Mouse (Mus musculus) stomach, embryonic 15.5 days (tissue): Measurements from ENCODE around the gene Aup1. TPM values are rescaled to one million over a fixed set of nuclear protein-coding genes. Genes with fewer than 3 reads are reported as not detected.
A peak's percentile ranks its signal among the peaks of the same experiment; 100 is the strongest.

ENCODE experiments used
- ATAC-seq: fragments of 200-750 bp; cut with Nextera tagmentation; 2 replicates; pipeline ENCODE4 v1.8.0; 2017; ENCODE audit warnings: low read depth, moderate number of reproducible peaks, moderate TSS enrichment; ENCODE audit not compliant: insufficient read depth, low FRiP score
- H3K27ac ChIP-seq: fragments of 300-500 bp; sonication (generic); 2 replicates; pipeline ENCODE4 v1.5.1; 2015; ENCODE audit warnings: mild to moderate bottlenecking, inconsistent platforms
- H3K27me3 ChIP-seq: fragments of 300-500 bp; sonication (generic); replicated peaks from 2 replicates; pipeline ENCODE4 v1.6.1; 2015; ENCODE audit warnings: inconsistent platforms
- H3K36me3 ChIP-seq: fragments of 300-500 bp; sonication (generic); 2 replicates; pipeline ENCODE4 v1.6.1; 2015; ENCODE audit warnings: inconsistent platforms
- H3K4me1 ChIP-seq: fragments of 300-500 bp; sonication (generic); 2 replicates; pipeline ENCODE4 v1.6.1; 2015; ENCODE audit warnings: inconsistent platforms
- H3K4me2 ChIP-seq: fragments of 300-500 bp; sonication (generic); 2 replicates; pipeline ENCODE4 v1.6.1; 2015; ENCODE audit warnings: mild to moderate bottlenecking, inconsistent platforms
- H3K4me3 ChIP-seq: fragments of 300-500 bp; sonication (generic); replicated peaks from 2 replicates; pipeline ENCODE4 v1.5.1; 2015; ENCODE audit warnings: inconsistent platforms
- H3K9ac ChIP-seq: fragments of 300-500 bp; sonication (generic); 2 replicates; pipeline ENCODE4 v1.6.1; 2015; ENCODE audit warnings: inconsistent platforms
- H3K9me3 ChIP-seq: fragments of 300-500 bp; sonication (generic); 2 replicates; pipeline ENCODE4 v1.6.1; 2016; ENCODE audit warnings: inconsistent platforms
- WGBS: fragments of 180-500 bp; shearing (Covaris S2); methylation state at CpG from one replicate; pipeline ENCODE4 v1.1.7; 2015; 5-methylcytosine and 5-hydroxymethylcytosine counted together
- polyA plus RNA-seq: library from polyadenylated mRNA; unstranded; fragments of >200 nt; fragmentation: Nextera tagmentation; extraction: Ambion mirVana; gene quantifications from 2 replicates; pipeline ENCODE4 v1.2.1, GENCODE M21; 2015

Aup1 gene
- 211 and 212 TPM in 2 replicates for polyA plus RNA-seq

GRCm38 (mm10) chr6:83054074-83054851 is at the start of gene Aup1:
TSS of gene Aup1 (plus strand) at chr6:83054521.
- Histone ChIP-seq H3K4me2 (peak within 1 kb of the TSS; percentile 82), H3K9ac (peak within 1 kb of the TSS; percentile 94), H3K4me3 (peak within 1 kb of the TSS; percentile 85), H3K9me3 (no peaks in the 10 kb centered on the region), H3K36me3 (peaks cover 19% of the 10 kb centered on the region), H3K27me3 (no peaks in the 10 kb centered on the region), H3K4me1 (peaks cover 22% of the 10 kb centered on the region), H3K27ac (peak within 1 kb of the TSS; percentile 84)
- WGBS = under 1% methylated on average over 62 of the region's 64 CpGs
- ATAC-seq = peak; percentile 97

- Histone ChIP-seq H3K4me3 (no peak overlapping the region), H3K9ac (no peak overlapping the region), H3K4me2 (no peak overlapping the region), H3K27ac (no peak overlapping the region), H3K9me3 (no peaks in the 10 kb centered on the region), H3K36me3 (no peaks in the 10 kb centered on the region), H3K4me1 (0 out of 2 replicates have a peak, but pooled peaks cover 4% of the 10 kb centered on the region), H3K27me3 (no peaks in the 10 kb centered on the region)
- ATAC-seq = no peak
- WGBS = 51% methylated on average over 7 of the region's 7 CpGs
These were observed 49.4 kb upstream of the Aup1 start for GRCm38 (mm10) chr6:83004872-83005271.

GRCm38 (mm10) chr6:83005444-83006011 is 48.8 kb upstream of the Aup1 start:
- Histone ChIP-seq H3K27ac (0 out of 2 replicates have a peak overlapping the region, but pooled peaks have one; percentile 41), H3K36me3 (no peaks in the 10 kb centered on the region), H3K9ac (no peak overlapping the region), H3K27me3 (no peaks in the 10 kb centered on the region), H3K4me1 (0 out of 2 replicates have a peak, but pooled peaks cover 4% of the 10 kb centered on the region), H3K4me2 (no peak overlapping the region), H3K4me3 (no peak overlapping the region), H3K9me3 (no peaks in the 10 kb centered on the region)
- WGBS = 74% methylated on average over 10 of the region's 10 CpGs
- no peak for ATAC-seq

DNA sequence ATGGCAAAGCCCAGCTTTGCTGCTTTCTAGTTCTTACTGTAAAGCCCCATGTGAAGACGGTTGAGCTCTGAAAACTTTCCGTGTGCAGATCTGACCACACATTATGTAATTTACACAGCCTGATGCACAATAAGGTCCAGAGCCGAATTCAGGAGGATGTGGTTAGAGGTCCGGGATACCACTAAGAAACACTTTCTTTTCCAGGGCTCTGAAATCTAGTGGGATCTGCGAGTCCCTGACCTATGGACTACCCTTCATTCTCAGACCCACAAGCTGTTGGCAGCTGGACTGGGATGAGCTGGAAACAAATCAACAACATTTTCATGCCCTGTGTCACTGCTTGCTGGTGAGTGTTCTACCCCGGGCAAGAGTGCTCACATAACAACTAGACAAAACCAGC is 48.2 kb upstream of the Aup1 start:
- H3K27me3 ChIP-seq = no peaks in the 10 kb centered on the region
- no peaks in the 10 kb centered on the region for H3K36me3 ChIP-seq
- H3K27ac ChIP-seq = no peak overlapping the region
- no peak overlapping the region for H3K4me3 ChIP-seq
- H3K4me1 ChIP-seq = 0 out of 2 replicates have a peak, but pooled peaks cover 4% of the 10 kb centered on the region
- no peak overlapping the region for H3K4me2 ChIP-seq
- ATAC-seq = no peak
- WGBS = 67% methylated on average over 6 of the region's 6 CpGs
- H3K9ac ChIP-seq = no peak overlapping the region
- H3K9me3 ChIP-seq = no peaks in the 10 kb centered on the region

GRCm38 (mm10) chr6:83008659-83009058 is 45.7 kb upstream of the Aup1 start:
- Histone ChIP-seq H3K9me3 (no peaks in the 10 kb centered on the region), H3K27ac (no peak overlapping the region), H3K9ac (no peak overlapping the region), H3K4me3 (no peak overlapping the region), H3K36me3 (no peaks in the 10 kb centered on the region), H3K4me2 (no peak overlapping the region), H3K27me3 (no peaks in the 10 kb centered on the region), H3K4me1 (0 out of 2 replicates have a peak, but pooled peaks cover 4% of the 10 kb centered on the region)
- WGBS = 37% methylated on average over 3 of the region's 3 CpGs
- no peak for ATAC-seq

- H3K27ac ChIP-seq = peak overlapping the region; percentile 38; the same call in 1 of the 2 replicates
- 0 out of 2 replicates have a peak, but pooled peaks cover 3% of the 10 kb centered on the region for H3K4me1 ChIP-seq
- H3K9ac ChIP-seq = no peak overlapping the region
- WGBS = 39% methylated on average over 7 of the region's 7 CpGs
- H3K36me3 ChIP-seq = no peaks in the 10 kb centered on the region
- no peaks in the 10 kb centered on the region for H3K27me3 ChIP-seq
- no peak overlapping the region for H3K4me3 ChIP-seq
- no peaks in the 10 kb centered on the region for H3K9me3 ChIP-seq
- no peak overlapping the region for H3K4me2 ChIP-seq
- no peak for ATAC-seq
These were observed 44.3 kb upstream of the Aup1 start for GRCm38 (mm10) chr6:83010010-83010409.

DNA sequence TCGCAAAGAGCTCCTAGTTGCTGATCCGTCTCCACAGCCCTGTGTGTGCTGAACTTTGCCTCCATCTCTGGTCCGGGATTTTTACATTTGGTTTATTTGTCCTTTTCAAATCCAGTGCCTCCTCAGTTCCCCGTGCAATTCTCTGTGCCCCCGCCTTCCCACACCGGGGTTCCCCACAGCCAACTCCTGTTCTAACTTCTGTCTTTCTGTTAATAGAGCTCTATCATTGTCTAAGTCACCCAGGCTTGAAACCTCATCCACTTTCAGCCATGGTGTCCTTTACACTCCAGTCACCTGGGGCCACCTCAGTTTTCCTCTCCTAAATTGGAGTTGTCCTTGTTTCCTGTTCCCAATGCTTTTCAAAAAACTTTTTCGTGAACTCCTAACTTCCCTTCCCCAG is 43.1 kb upstream of the Aup1 start:
- no peak for ATAC-seq
- 84% methylated on average over 7 of the region's 7 CpGs for WGBS

GRCm38 (mm10) chr6:83011756-83012155 is 42.6 kb upstream of the Aup1 start:
- 70% methylated on average over 6 of the region's 6 CpGs for WGBS
- Histone ChIP-seq H3K4me3 (no peak overlapping the region), H3K9ac (no peak overlapping the region)

More for the DNA sequence above, 43.1 kb upstream of the Aup1 start:
- H3K27ac ChIP-seq = peak overlapping the region; percentile 26; the same call in 1 of the 2 replicates
- no peak overlapping the region for H3K4me2 ChIP-seq
- H3K4me3 ChIP-seq = no peak overlapping the region
- no peaks in the 10 kb centered on the region for H3K36me3 ChIP-seq
- no peaks in the 10 kb centered on the region for H3K27me3 ChIP-seq
- no peak overlapping the region for H3K9ac ChIP-seq
- H3K4me1 ChIP-seq = no peaks in the 10 kb centered on the region
- H3K9me3 ChIP-seq = no peaks in the 10 kb centered on the region

GRCm38 (mm10) chr6:83013444-83013843 is 40.9 kb upstream of the Aup1 start:
- WGBS = 73% methylated on average over 5 of the region's 5 CpGs
- ATAC-seq = no peak
- no peak overlapping the region for H3K4me2 ChIP-seq
- H3K27ac ChIP-seq = no peak overlapping the region
- no peaks in the 10 kb centered on the region for H3K4me1 ChIP-seq
- H3K27me3 ChIP-seq = no peaks in the 10 kb centered on the region
- no peaks in the 10 kb centered on the region for H3K36me3 ChIP-seq
- no peak overlapping the region for H3K9ac ChIP-seq
- no peak overlapping the region for H3K4me3 ChIP-seq
- no peaks in the 10 kb centered on the region for H3K9me3 ChIP-seq

More at GRCm38 (mm10) chr6:83011756-83012155, 42.6 kb upstream of the Aup1 start:
- Histone ChIP-seq H3K36me3 (no peaks in the 10 kb centered on the region), H3K27me3 (no peaks in the 10 kb centered on the region), H3K27ac (no peak overlapping the region), H3K9me3 (no peaks in the 10 kb centered on the region), H3K4me1 (no peaks in the 10 kb centered on the region), H3K4me2 (no peak overlapping the region)
- no peak for ATAC-seq

- H3K4me3 ChIP-seq = no peak overlapping the region
- no peak overlapping the region for H3K4me2 ChIP-seq
- no peaks in the 10 kb centered on the region for H3K36me3 ChIP-seq
- H3K9me3 ChIP-seq = no peaks in the 10 kb centered on the region
- 0 out of 2 replicates have a peak overlapping the region, but pooled peaks have one; percentile 4 for H3K27ac ChIP-seq
- peak; percentile 96 for ATAC-seq
- H3K9ac ChIP-seq = no peak overlapping the region
- no peaks in the 10 kb centered on the region for H3K27me3 ChIP-seq
- no peaks in the 10 kb centered on the region for H3K4me1 ChIP-seq
- 64% methylated on average over 12 of the region's 12 CpGs for WGBS
These were observed 39.5 kb upstream of the Aup1 start for GRCm38 (mm10) chr6:83014482-83015466.

DNA sequence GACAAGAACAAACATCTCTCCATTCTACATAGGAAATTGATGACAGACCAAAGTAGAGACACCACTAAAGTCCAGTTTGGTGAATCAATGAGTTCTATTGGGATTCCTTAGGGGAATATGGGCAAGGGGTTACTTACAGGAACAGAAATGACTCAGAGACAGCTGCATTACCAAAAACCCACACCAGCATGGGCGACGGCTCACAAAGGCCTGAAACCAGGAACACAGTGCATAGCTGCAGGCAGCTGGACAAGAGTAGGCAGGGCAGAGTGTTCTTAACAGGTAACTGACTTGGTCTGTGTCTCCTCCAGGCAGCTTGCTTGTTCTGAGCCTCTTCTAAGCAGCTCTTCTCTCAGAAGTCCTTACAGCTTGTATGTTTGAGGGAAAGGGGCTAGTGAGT is 38.6 kb upstream of the Aup1 start:
- ATAC-seq = no peak
- no peaks in the 10 kb centered on the region for H3K9me3 ChIP-seq
- no peaks in the 10 kb centered on the region for H3K36me3 ChIP-seq
- WGBS = 80% methylated on average over 2 of the region's 2 CpGs
- H3K9ac ChIP-seq = no peak overlapping the region
- H3K4me3 ChIP-seq = no peak overlapping the region
- no peaks in the 10 kb centered on the region for H3K4me1 ChIP-seq
- H3K4me2 ChIP-seq = no peak overlapping the region
- no peak overlapping the region for H3K27ac ChIP-seq
- no peaks in the 10 kb centered on the region for H3K27me3 ChIP-seq
